Mouse (Mus musculus) fibroblast of lung, adult 2 months (primary cell): ENCODE results near the gene Olfr1256.

ENCODE experiments used
- DNase-seq: peaks from one replicate; pipeline ENCODE4 v3.0.0-alpha.2; 2011; ENCODE audit warnings: low read depth

The Olfr1256 gene

GRCm38 (mm10) chr2:89841455-89841854 is at the start of gene Olfr1256:
Gene Olfr1256 (minus strand): TSS chr2:89841555.
- no peak for DNase-seq

- no peak for DNase-seq
Measured at GRCm38 (mm10) chr2:89878137-89878536, 36.8 kb upstream of the Olfr1256 start, which contains the start of gene Olfr1257. Gene Olfr1257 (plus strand): TSS chr2:89878437.

DNA sequence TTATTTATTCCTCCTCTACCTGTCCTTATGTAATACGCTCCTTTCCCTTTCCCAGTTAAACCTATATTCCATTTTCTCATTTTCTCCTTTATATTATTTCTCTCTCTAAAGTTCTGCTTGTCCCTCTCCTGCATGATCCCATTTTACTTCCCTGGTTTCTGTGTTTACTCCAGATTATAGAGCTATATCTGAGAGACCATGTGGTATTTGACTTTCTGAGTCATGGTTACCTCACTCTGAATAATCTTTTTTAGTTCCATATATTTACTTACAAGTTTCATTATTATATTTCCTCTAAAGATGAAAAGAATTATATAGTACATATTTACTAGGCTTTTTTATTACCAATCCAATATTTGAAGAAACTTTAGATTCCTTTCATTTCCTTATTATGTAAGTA is 7.9 kb upstream of the Olfr1256 start:
- no peak for DNase-seq

DNA sequence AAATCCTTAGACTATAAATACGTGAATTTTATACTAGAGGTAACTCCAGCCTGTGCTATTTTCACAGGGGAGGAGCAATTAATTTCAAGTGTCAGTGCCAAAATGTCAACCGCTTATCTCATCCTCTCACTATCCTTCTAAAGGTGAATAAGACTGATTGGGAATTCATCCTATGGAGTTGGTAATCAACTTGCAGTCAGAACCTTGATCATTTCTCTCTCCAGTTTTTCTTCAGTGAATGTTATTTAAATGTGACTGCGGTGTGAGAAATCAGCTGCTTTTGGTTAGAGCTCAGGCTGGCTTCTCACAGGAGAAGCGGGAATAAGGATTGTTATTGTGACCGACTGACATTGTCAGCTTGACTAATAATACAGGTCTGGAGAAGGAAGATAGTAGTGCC is 6.8 kb upstream of the Olfr1256 start, which contains the start of gene Olfr48:
Gene Olfr48 (minus strand): TSS at position 101 of the 400 bp plus-strand sequence.
- no peak for DNase-seq

DNA sequence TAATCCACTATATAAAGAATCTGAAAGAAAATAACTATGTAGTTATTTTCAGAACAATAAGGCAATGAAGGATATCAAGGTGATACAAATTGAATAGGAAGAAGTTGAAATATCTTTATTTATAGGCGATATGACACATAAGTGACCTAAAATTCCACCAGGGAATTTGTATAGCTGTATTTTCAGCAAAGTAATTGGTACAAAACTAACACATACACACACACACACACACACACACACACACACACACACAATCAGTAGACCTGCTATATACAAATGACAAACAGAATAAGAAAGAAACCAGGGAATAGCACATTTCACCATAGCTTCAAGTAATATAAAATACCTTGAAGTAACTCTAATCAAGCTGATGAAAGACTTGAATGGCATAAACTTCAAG is 21.1 kb downstream of the Olfr1256 start:
- DNase-seq = no peak

DNA sequence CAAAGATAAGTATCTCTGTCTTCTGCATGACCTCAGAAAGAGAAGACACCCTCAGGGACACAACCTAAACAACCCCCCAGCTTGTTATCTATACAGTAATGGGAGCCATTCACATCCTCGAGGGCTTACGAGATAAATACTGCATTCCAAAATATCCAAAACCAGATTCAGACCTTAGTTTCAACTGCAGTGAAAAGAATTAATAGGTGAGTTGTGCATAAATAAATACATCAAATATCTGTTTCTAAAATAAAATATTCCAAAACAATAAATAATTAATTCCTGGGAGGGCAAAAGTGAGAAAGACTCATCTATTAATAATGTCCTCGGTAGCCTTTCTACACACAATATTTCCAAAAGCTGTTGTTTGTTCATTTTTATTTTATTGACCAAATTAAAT is 29.6 kb downstream of the Olfr1256 start, which contains the start of gene Olfr1255:
Gene Olfr1255 (plus strand): TSS at position 301 of the 400 bp plus-strand sequence.
- DNase-seq = no peak

DNA sequence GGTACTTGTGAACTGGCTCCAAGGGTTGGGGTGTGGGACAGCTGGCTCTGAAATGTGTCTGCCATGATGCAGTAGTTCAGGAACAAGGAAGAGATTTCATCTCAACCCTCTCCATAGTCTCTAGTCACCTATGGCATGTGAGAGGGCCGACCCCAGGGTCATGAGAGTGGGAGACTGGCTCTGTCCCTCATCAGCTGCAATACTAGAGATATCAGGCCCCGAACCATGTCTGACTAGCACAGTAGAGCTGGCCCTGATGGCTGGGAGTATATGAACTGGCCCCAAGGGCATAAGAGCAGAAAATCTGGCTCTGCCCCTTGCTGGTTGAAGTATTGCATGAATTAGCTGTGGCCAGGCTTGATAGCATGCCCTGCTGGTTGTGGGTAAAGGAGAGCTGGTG is 30.6 kb downstream of the Olfr1256 start:
- no peak for DNase-seq

- DNase-seq = no peak
Measured at GRCm38 (mm10) chr2:89799583-89799982, 41.8 kb downstream of the Olfr1256 start.

GRCm38 (mm10) chr2:89793519-89793918 is 47.8 kb downstream of the Olfr1256 start, which contains the start of gene Olfr1254:
Gene Olfr1254 (minus strand): TSS chr2:89793619.
- DNase-seq = no peak
